Mouse (Mus musculus): ENCODE data around the gene Foxo6. TPM values are rescaled to one million over a fixed set of nuclear protein-coding genes. Genes with fewer than 3 reads are reported as not detected.

The Foxo6 gene
- total RNA-seq, 2 experiments from 2014 or later, result 42.8 to 47.4 TPM

Other genes with a start within 250 kb of the Foxo6 start
- gene AL607142.1, start 222.4 kb downstream of the Foxo6 start, total RNA-seq (2021), result not detected
- not detected for gene Edn2, start 126.1 kb downstream of the Foxo6 start, total RNA-seq (2021)
- 100 to 1,000 TPM; 112 TPM for gene Scmh1, start 117.9 kb upstream of the Foxo6 start, total RNA-seq (2021)
- gene Slfnl1, start 244.9 kb upstream of the Foxo6 start, total RNA-seq (2021), result under 1 TPM; 0.37 to 0.86 TPM

All from layer of hippocampus, postnatal 14 days (tissue).